Mouse (Mus musculus): ENCODE measurements at regions not wholly inside any gene's neighbourhood (a gene's known extent, or its start where the extent isn't known, plus 50 kb on each side); places are given as distances from the start of the nearest gene placed in this dataset.

GRCm38 (mm10) chr4:135039234-135039633 lies 81.2 kb upstream of the Runx3 start:
- Histone ChIP-seq H3K27me3 (ENCODE audit: control insufficient read depth, insufficient read depth, insufficient read length) (no peaks in the 10 kb centered on the region), H3K4me3 (ENCODE audit: insufficient read depth, poor library complexity, severe bottlenecking) (no peak overlapping the region), H3ac (ENCODE audit: control insufficient read depth, insufficient read length, low read depth) (no peak overlapping the region), H3K79me3 (ENCODE audit: low read depth) (no peaks in the 10 kb centered on the region), H3K79me2 (ENCODE audit: control insufficient read depth, insufficient read depth) (no peaks in the 10 kb centered on the region), H3K36me3 (ENCODE audit: control insufficient read depth, insufficient read depth) (no peaks in the 10 kb centered on the region)
- no peak for TF ChIP-seq FOSL1 (IDR thresholded peaks at IDR 0.05; ENCODE audit: insufficient read depth, low read length, poor library complexity, severe bottlenecking)
- no peak for TF ChIP-seq MAX (IDR thresholded peaks at IDR 0.05)
- TF ChIP-seq CEBPB (IDR thresholded peaks at IDR 0.05; ENCODE audit: low read depth), result no peak
- no peak for TF ChIP-seq CTCF (IDR thresholded peaks at IDR 0.05; ENCODE audit: control insufficient read depth, insufficient read depth, insufficient read length)
- no peak for TF ChIP-seq MYOD1 (IDR thresholded peaks at IDR 0.05; ENCODE audit: control insufficient read depth, insufficient read length, low read depth)
- no peak for TF ChIP-seq MYOG (IDR thresholded peaks at IDR 0.05; ENCODE audit: control insufficient read depth, extremely low read depth, insufficient read length)
- TF ChIP-seq USF1 (IDR thresholded peaks at IDR 0.05; ENCODE audit: low read depth), result no peak

GRCm38 (mm10) chr4:135041921-135042320 lies 78.5 kb upstream of the Runx3 start:
- Histone ChIP-seq H3K27me3 (ENCODE audit: control insufficient read depth, insufficient read depth, insufficient read length) (no peaks in the 10 kb centered on the region), H3K79me3 (ENCODE audit: low read depth) (no peaks in the 10 kb centered on the region), H3K36me3 (ENCODE audit: control insufficient read depth, insufficient read depth) (no peaks in the 10 kb centered on the region), H3K79me2 (ENCODE audit: control insufficient read depth, insufficient read depth) (no peaks in the 10 kb centered on the region), H3ac (ENCODE audit: control insufficient read depth, insufficient read length, low read depth) (no peak overlapping the region), H3K4me3 (ENCODE audit: insufficient read depth, poor library complexity, severe bottlenecking) (no peak overlapping the region)
- no peak for TF ChIP-seq MAX (IDR thresholded peaks at IDR 0.05)
- TF ChIP-seq MYOG (IDR thresholded peaks at IDR 0.05; ENCODE audit: control insufficient read depth, extremely low read depth, insufficient read length), result no peak

- peak; percentile 41 for TF ChIP-seq CEBPB (IDR thresholded peaks at IDR 0.05; ENCODE audit: low read depth)
- peak; percentile 46 for TF ChIP-seq MYOD1 (IDR thresholded peaks at IDR 0.05; ENCODE audit: control insufficient read depth, insufficient read length, low read depth)
- TF ChIP-seq USF1 (IDR thresholded peaks at IDR 0.05; ENCODE audit: low read depth), result no peak
- TF ChIP-seq FOSL1 (IDR thresholded peaks at IDR 0.05; ENCODE audit: insufficient read depth, low read length, poor library complexity, severe bottlenecking), result no peak
- no peak for TF ChIP-seq MAX (IDR thresholded peaks at IDR 0.05)
- TF ChIP-seq MYOG (IDR thresholded peaks at IDR 0.05; ENCODE audit: control insufficient read depth, extremely low read depth, insufficient read length), result no peak
- TF ChIP-seq CTCF (IDR thresholded peaks at IDR 0.05; ENCODE audit: control insufficient read depth, insufficient read depth, insufficient read length), result no peak
- Histone ChIP-seq H3K4me3 (ENCODE audit: insufficient read depth, poor library complexity, severe bottlenecking) (no peak overlapping the region), H3K27me3 (ENCODE audit: control insufficient read depth, insufficient read depth, insufficient read length) (no peaks in the 10 kb centered on the region), H3K79me2 (ENCODE audit: control insufficient read depth, insufficient read depth) (no peaks in the 10 kb centered on the region), H3K36me3 (ENCODE audit: control insufficient read depth, insufficient read depth) (no peaks in the 10 kb centered on the region), H3K79me3 (ENCODE audit: low read depth) (no peaks in the 10 kb centered on the region), H3ac (ENCODE audit: control insufficient read depth, insufficient read length, low read depth) (no peak overlapping the region)
Observed at GRCm38 (mm10) chr4:135042501-135042900, 78.0 kb upstream of the Runx3 start.

GRCm38 (mm10) chr4:135045054-135045453 lies 75.4 kb upstream of the Runx3 start:
- H3K4me3 ChIP-seq (ENCODE audit: insufficient read depth, poor library complexity, severe bottlenecking), result no peak overlapping the region
- no peaks in the 10 kb centered on the region for H3K79me3 ChIP-seq (ENCODE audit: low read depth)
- TF ChIP-seq MYOG (IDR thresholded peaks at IDR 0.05; ENCODE audit: control insufficient read depth, extremely low read depth, insufficient read length) (no peak), MAX (IDR thresholded peaks at IDR 0.05) (peak; percentile 75)
- no peaks in the 10 kb centered on the region for H3K36me3 ChIP-seq (ENCODE audit: control insufficient read depth, insufficient read depth)
- H3K79me2 ChIP-seq (ENCODE audit: control insufficient read depth, insufficient read depth), result no peaks in the 10 kb centered on the region
- H3ac ChIP-seq (ENCODE audit: control insufficient read depth, insufficient read length, low read depth), result peak overlapping the region; percentile 37
- H3K27me3 ChIP-seq (ENCODE audit: control insufficient read depth, insufficient read depth, insufficient read length), result no peaks in the 10 kb centered on the region

- Histone ChIP-seq H3K27me3 (ENCODE audit: control insufficient read depth, insufficient read depth, insufficient read length) (no peaks in the 10 kb centered on the region), H3K36me3 (ENCODE audit: control insufficient read depth, insufficient read depth) (no peaks in the 10 kb centered on the region), H3K4me3 (ENCODE audit: insufficient read depth, poor library complexity, severe bottlenecking) (no peak overlapping the region), H3K79me2 (ENCODE audit: control insufficient read depth, insufficient read depth) (no peaks in the 10 kb centered on the region), H3K79me3 (ENCODE audit: low read depth) (no peaks in the 10 kb centered on the region), H3ac (ENCODE audit: control insufficient read depth, insufficient read length, low read depth) (no peak overlapping the region)
- TF ChIP-seq MYOD1 (IDR thresholded peaks at IDR 0.05; ENCODE audit: control insufficient read depth, insufficient read length, low read depth) (no peak), USF1 (IDR thresholded peaks at IDR 0.05; ENCODE audit: low read depth) (no peak), CEBPB (IDR thresholded peaks at IDR 0.05; ENCODE audit: low read depth) (no peak), CTCF (IDR thresholded peaks at IDR 0.05; ENCODE audit: control insufficient read depth, insufficient read depth, insufficient read length) (no peak), MYOG (IDR thresholded peaks at IDR 0.05; ENCODE audit: control insufficient read depth, extremely low read depth, insufficient read length) (no peak), MAX (IDR thresholded peaks at IDR 0.05) (no peak), FOSL1 (IDR thresholded peaks at IDR 0.05; ENCODE audit: insufficient read depth, low read length, poor library complexity, severe bottlenecking) (no peak)
Observed at GRCm38 (mm10) chr4:135046619-135047018, 73.8 kb upstream of the Runx3 start.

GRCm38 (mm10) chr4:135047251-135047650 lies 73.2 kb upstream of the Runx3 start:
- peak; percentile 8 for TF ChIP-seq MYOD1 (IDR thresholded peaks at IDR 0.05; ENCODE audit: control insufficient read depth, insufficient read length, low read depth)
- no peak for TF ChIP-seq CTCF (IDR thresholded peaks at IDR 0.05; ENCODE audit: control insufficient read depth, insufficient read depth, insufficient read length)
- H3K79me2 ChIP-seq (ENCODE audit: control insufficient read depth, insufficient read depth), result no peaks in the 10 kb centered on the region
- no peak overlapping the region for H3ac ChIP-seq (ENCODE audit: control insufficient read depth, insufficient read length, low read depth)
- H3K27me3 ChIP-seq (ENCODE audit: control insufficient read depth, insufficient read depth, insufficient read length), result no peaks in the 10 kb centered on the region
- no peak overlapping the region for H3K4me3 ChIP-seq (ENCODE audit: insufficient read depth, poor library complexity, severe bottlenecking)
- H3K36me3 ChIP-seq (ENCODE audit: control insufficient read depth, insufficient read depth), result no peaks in the 10 kb centered on the region
- no peaks in the 10 kb centered on the region for H3K79me3 ChIP-seq (ENCODE audit: low read depth)

All from C2C12 (cell line).